Mouse (Mus musculus): ENCODE data around the gene Cdc42. TPM values are rescaled to one million over a fixed set of nuclear protein-coding genes. Genes with fewer than 3 reads are reported as not detected.
A peak's percentile ranks its signal among the peaks of the same experiment; 100 is the strongest.

Gene Cdc42
- polyA plus RNA-seq, 1 experiment from 2014 or later, result 605 TPM

GRCm38 (mm10) chr4:137332051-137332450 is 25.5 kb downstream of the Cdc42 start:
- Histone ChIP-seq H3K27ac (replicated peaks) (no peak overlapping the region), H3K4me3 (no peak overlapping the region), H3K9me3 (replicated peaks) (no peaks in the 10 kb centered on the region), H3K4me1 (no peaks in the 10 kb centered on the region), H3K36me3 (peaks cover 90% of the 10 kb centered on the region), H3K27me3 (ENCODE audit: low read depth, poor library complexity, severe bottlenecking) (no peaks in the 10 kb centered on the region)
- no peak for DNase-seq (ENCODE audit: low spot score)

- 94% methylated on average over 3 of the region's 3 CpGs for WGBS
- Histone ChIP-seq H3K27ac (replicated peaks) (no peak overlapping the region), H3K4me1 (no peaks in the 10 kb centered on the region), H3K4me3 (no peak overlapping the region), H3K9me3 (replicated peaks) (no peaks in the 10 kb centered on the region), H3K36me3 (peaks cover 94% of the 10 kb centered on the region), H3K27me3 (ENCODE audit: low read depth, poor library complexity, severe bottlenecking) (no peaks in the 10 kb centered on the region)
- DNase-seq (ENCODE audit: low spot score), result no peak
These were observed 31.0 kb downstream of the Cdc42 start for GRCm38 (mm10) chr4:137326494-137326893.

- Histone ChIP-seq H3K36me3 (peaks cover 94% of the 10 kb centered on the region), H3K27ac (replicated peaks) (no peak overlapping the region), H3K4me3 (no peak overlapping the region), H3K9me3 (replicated peaks) (no peaks in the 10 kb centered on the region), H3K4me1 (no peaks in the 10 kb centered on the region), H3K27me3 (ENCODE audit: low read depth, poor library complexity, severe bottlenecking) (no peaks in the 10 kb centered on the region)
- DNase-seq (ENCODE audit: low spot score), result no peak
- 94% methylated on average over 6 of the region's 6 CpGs for WGBS
These were observed 32.6 kb downstream of the Cdc42 start for GRCm38 (mm10) chr4:137324926-137325325.

- no peak overlapping the region for H3K4me3 ChIP-seq
- no peaks in the 10 kb centered on the region for H3K9me3 ChIP-seq (replicated peaks)
- no peaks in the 10 kb centered on the region for H3K27me3 ChIP-seq (ENCODE audit: low read depth, poor library complexity, severe bottlenecking)
- no peak for DNase-seq (ENCODE audit: low spot score)
- H3K36me3 ChIP-seq, result peaks cover 53% of the 10 kb centered on the region
- H3K27ac ChIP-seq (replicated peaks), result no peak overlapping the region
- H3K4me1 ChIP-seq, result peaks cover 9% of the 10 kb centered on the region
- WGBS, result 84% methylated on average over 4 of the region's 4 CpGs
These were observed 41.3 kb downstream of the Cdc42 start for GRCm38 (mm10) chr4:137316027-137316770.

- Histone ChIP-seq H3K27ac (replicated peaks) (no peak overlapping the region), H3K27me3 (ENCODE audit: low read depth, poor library complexity, severe bottlenecking) (no peaks in the 10 kb centered on the region), H3K4me3 (no peak overlapping the region), H3K4me1 (peaks cover 20% of the 10 kb centered on the region), H3K36me3 (peaks cover 42% of the 10 kb centered on the region), H3K9me3 (replicated peaks) (no peaks in the 10 kb centered on the region)
- WGBS, result 93% methylated on average over 2 of the region's 2 CpGs
- DNase-seq (ENCODE audit: low spot score), result no peak
These were observed 42.5 kb downstream of the Cdc42 start for GRCm38 (mm10) chr4:137315061-137315460.

GRCm38 (mm10) chr4:137314561-137314960 is 43.0 kb downstream of the Cdc42 start:
- Histone ChIP-seq H3K9me3 (replicated peaks) (no peaks in the 10 kb centered on the region), H3K36me3 (peaks cover 37% of the 10 kb centered on the region), H3K4me1 (peaks cover 24% of the 10 kb centered on the region), H3K27ac (replicated peaks) (no peak overlapping the region), H3K4me3 (no peak overlapping the region), H3K27me3 (ENCODE audit: low read depth, poor library complexity, severe bottlenecking) (no peaks in the 10 kb centered on the region)
- WGBS, result 80% methylated on average over 6 of the region's 6 CpGs
- DNase-seq (ENCODE audit: low spot score), result no peak

GRCm38 (mm10) chr4:137313511-137313910 is 44.0 kb downstream of the Cdc42 start:
- peaks cover 26% of the 10 kb centered on the region for H3K36me3 ChIP-seq
- no peak overlapping the region for H3K4me3 ChIP-seq
- H3K27ac ChIP-seq (replicated peaks), result no peak overlapping the region
- WGBS, result 76% methylated on average over 2 of the region's 2 CpGs
- DNase-seq (ENCODE audit: low spot score), result no peak
- no peaks in the 10 kb centered on the region for H3K9me3 ChIP-seq (replicated peaks)
- H3K4me1 ChIP-seq, result peaks cover 24% of the 10 kb centered on the region
- H3K27me3 ChIP-seq (ENCODE audit: low read depth, poor library complexity, severe bottlenecking), result no peaks in the 10 kb centered on the region

- no peak for DNase-seq (ENCODE audit: low spot score)
These were observed 49.1 kb downstream of the Cdc42 start for GRCm38 (mm10) chr4:137308377-137308776.

GRCm38 (mm10) chr4:137306991-137307706 is 50.4 kb downstream of the Cdc42 start:
- Histone ChIP-seq H3K27me3 (ENCODE audit: low read depth, poor library complexity, severe bottlenecking) (no peaks in the 10 kb centered on the region), H3K4me1 (peaks cover 53% of the 10 kb centered on the region), H3K27ac (replicated peaks) (0 out of 2 replicates have a peak overlapping the region, but pooled peaks have one; percentile 9), H3K9me3 (replicated peaks) (no peaks in the 10 kb centered on the region), H3K36me3 (no peaks in the 10 kb centered on the region), H3K4me3 (no peak overlapping the region)
- 85% methylated on average over 19 of the region's 19 CpGs for WGBS
- no peak for DNase-seq (ENCODE audit: low spot score)

More at GRCm38 (mm10) chr4:137308377-137308776, 49.1 kb downstream of the Cdc42 start:
- no peaks in the 10 kb centered on the region for H3K27me3 ChIP-seq (ENCODE audit: low read depth, poor library complexity, severe bottlenecking)
- no peak overlapping the region for H3K27ac ChIP-seq (replicated peaks)
- H3K4me3 ChIP-seq, result no peak overlapping the region
- no peaks in the 10 kb centered on the region for H3K9me3 ChIP-seq (replicated peaks)
- peaks cover 43% of the 10 kb centered on the region for H3K4me1 ChIP-seq
- 69% methylated on average over 5 of the region's 5 CpGs for WGBS
- H3K36me3 ChIP-seq, result no peaks in the 10 kb centered on the region

- H3K27ac ChIP-seq (replicated peaks), result peak overlapping the region; percentile 39
- WGBS, result 75% methylated on average over 8 of the region's 8 CpGs
- H3K9me3 ChIP-seq (replicated peaks), result no peaks in the 10 kb centered on the region
- H3K4me3 ChIP-seq, result no peak overlapping the region
- peaks cover 59% of the 10 kb centered on the region for H3K4me1 ChIP-seq
- H3K36me3 ChIP-seq, result no peaks in the 10 kb centered on the region
- no peak for DNase-seq (ENCODE audit: low spot score)
- H3K27me3 ChIP-seq (ENCODE audit: low read depth, poor library complexity, severe bottlenecking), result no peaks in the 10 kb centered on the region
These were observed 51.0 kb downstream of the Cdc42 start for GRCm38 (mm10) chr4:137306577-137306888.

GRCm38 (mm10) chr4:137305831-137306576 is 51.5 kb downstream of the Cdc42 start:
- Histone ChIP-seq H3K36me3 (no peaks in the 10 kb centered on the region), H3K4me3 (no peak overlapping the region), H3K27me3 (ENCODE audit: low read depth, poor library complexity, severe bottlenecking) (no peaks in the 10 kb centered on the region), H3K4me1 (peaks cover 59% of the 10 kb centered on the region), H3K27ac (replicated peaks) (peak overlapping the region; percentile 39), H3K9me3 (replicated peaks) (no peaks in the 10 kb centered on the region)
- DNase-seq (ENCODE audit: low spot score), result no peak
- 83% methylated on average over 13 of the region's 13 CpGs for WGBS

- Histone ChIP-seq H3K36me3 (no peaks in the 10 kb centered on the region), H3K4me3 (no peak overlapping the region), H3K9me3 (replicated peaks) (no peaks in the 10 kb centered on the region), H3K27ac (replicated peaks) (no peak overlapping the region), H3K4me1 (peaks cover 50% of the 10 kb centered on the region), H3K27me3 (ENCODE audit: low read depth, poor library complexity, severe bottlenecking) (no peaks in the 10 kb centered on the region)
- DNase-seq (ENCODE audit: low spot score), result no peak
- WGBS, result 84% methylated on average over 7 of the region's 7 CpGs
These were observed 52.5 kb downstream of the Cdc42 start for GRCm38 (mm10) chr4:137305066-137305465.

GRCm38 (mm10) chr4:137304106-137304505 is 53.4 kb downstream of the Cdc42 start:
- H3K4me3 ChIP-seq, result no peak overlapping the region
- H3K9me3 ChIP-seq (replicated peaks), result no peaks in the 10 kb centered on the region
- 90% methylated on average over 7 of the region's 7 CpGs for WGBS
- no peaks in the 10 kb centered on the region for H3K27me3 ChIP-seq (ENCODE audit: low read depth, poor library complexity, severe bottlenecking)
- peaks cover 46% of the 10 kb centered on the region for H3K4me1 ChIP-seq
- no peaks in the 10 kb centered on the region for H3K36me3 ChIP-seq
- no peak overlapping the region; the same call in 1 of the 2 replicates for H3K27ac ChIP-seq (replicated peaks)
- no peak for DNase-seq (ENCODE audit: low spot score)
